Mouse (Mus musculus): Measurements from ENCODE around the gene Tex12.

GRCm38 (mm10) chr9:50561918-50562360 lies 814 bp upstream of the Tex12 start:
- TF ChIP-seq CTCF (IDR thresholded peaks at IDR 0.05; ENCODE audit: low read depth, low read length) (no peak), GATA1 (IDR thresholded peaks at IDR 0.05; ENCODE audit: borderline replicate concordance, low read length) (no peak), GATA2 (IDR thresholded peaks at IDR 0.05; ENCODE audit: borderline replicate concordance, low read depth, low read length) (no peak), POLR2AphosphoS5 (IDR thresholded peaks at IDR 0.05; ENCODE audit: insufficient replicate concordance, low read depth, low read length) (no peak)
